Mouse (Mus musculus): ENCODE measurements around the gene Sult6b1. TPM values are rescaled to one million over a fixed set of nuclear protein-coding genes. Genes with fewer than 3 reads are reported as not detected.

Gene Sult6b1
- polyA plus RNA-seq, 1 experiment, result 0.06 TPM

GRCm38 (mm10) chr17:78938927-78939326 lies 32.1 kb upstream of the Sult6b1 start:
- H3K27me3 ChIP-seq (ENCODE audit: control insufficient read depth, insufficient read depth, insufficient read length), result no peaks in the 10 kb centered on the region
- TF ChIP-seq CEBPB (IDR thresholded peaks at IDR 0.05; ENCODE audit: insufficient read depth, poor library complexity, severe bottlenecking), result no peak
- TF ChIP-seq REST (IDR thresholded peaks at IDR 0.05; ENCODE audit: insufficient read depth, insufficient read length), result no peak
- no peak for TF ChIP-seq USF1 (IDR thresholded peaks at IDR 0.05; ENCODE audit: low read depth)
- no peak for TF ChIP-seq TCF3 (IDR thresholded peaks at IDR 0.05; ENCODE audit: insufficient read length, low read depth)
- TF ChIP-seq E2F4 (IDR thresholded peaks at IDR 0.05; ENCODE audit: insufficient read depth), result no peak
- no peak overlapping the region for H3K4me2 ChIP-seq (ENCODE audit: low read depth)
- peaks cover 26% of the 10 kb centered on the region for H3K79me2 ChIP-seq (ENCODE audit: control insufficient read depth, insufficient read depth)
- no peak overlapping the region for H3K4me3 ChIP-seq
- no peak overlapping the region for H3ac ChIP-seq (ENCODE audit: control insufficient read depth, insufficient read length)
- peaks cover 9% of the 10 kb centered on the region for H3K36me3 ChIP-seq (ENCODE audit: control insufficient read depth, insufficient read depth)

GRCm38 (mm10) chr17:78937229-78937853 lies 30.5 kb upstream of the Sult6b1 start:
- TF ChIP-seq POLR2AphosphoS2 (IDR thresholded peaks at IDR 0.05; ENCODE audit: insufficient read length, low read depth) (no peak), MYOD1 (IDR thresholded peaks at IDR 0.05; ENCODE audit: control insufficient read depth in 1 of 3, insufficient read length in 2 of 3, low read depth in 2 of 3) (no peak), REST (IDR thresholded peaks at IDR 0.05; ENCODE audit: insufficient read depth, insufficient read length) (no peak), USF1 (IDR thresholded peaks at IDR 0.05; ENCODE audit: low read depth) (no peak), MYOG (IDR thresholded peaks at IDR 0.05; ENCODE audit: control insufficient read depth in 1 of 3, insufficient read depth in 1 of 3, insufficient read length in 2 of 3, low read depth in 2 of 3) (no peak), SRF (IDR thresholded peaks at IDR 0.05; ENCODE audit: control insufficient read depth, insufficient read length, low read depth) (no peak), MAX (IDR thresholded peaks at IDR 0.05; ENCODE audit: low read depth) (no peak), E2F4 (IDR thresholded peaks at IDR 0.05; ENCODE audit: insufficient read depth) (no peak), TCF3 (IDR thresholded peaks at IDR 0.05; ENCODE audit: insufficient read length, low read depth) (no peak)
- Histone ChIP-seq H3ac (ENCODE audit: control insufficient read depth, insufficient read length) (peak overlapping the region; percentile 8), H3K4me3 (peak overlapping the region; percentile 98), H3K27me3 (ENCODE audit: control insufficient read depth, insufficient read depth, insufficient read length) (no peaks in the 10 kb centered on the region), H3K79me2 (ENCODE audit: control insufficient read depth, insufficient read depth) (peaks cover 30% of the 10 kb centered on the region), H3K36me3 (ENCODE audit: control insufficient read depth, insufficient read depth) (peaks cover 9% of the 10 kb centered on the region), H3K4me2 (ENCODE audit: low read depth) (peak overlapping the region; percentile 87)

GRCm38 (mm10) chr17:78936466-78937228 lies 29.9 kb upstream of the Sult6b1 start, which contains the start of the genes Cebpz and Ndufaf7:
Gene Cebpz, minus strand, starts transcription at chr17:78937066.
Gene Ndufaf7, plus strand, starts transcription at chr17:78937136.
- H3K27me3 ChIP-seq (ENCODE audit: control insufficient read depth, insufficient read depth, insufficient read length), result no peaks in the 10 kb centered on the region
- peaks cover 30% of the 10 kb centered on the region for H3K79me2 ChIP-seq (ENCODE audit: control insufficient read depth, insufficient read depth)
- no peak for TF ChIP-seq CEBPB (IDR thresholded peaks at IDR 0.05; ENCODE audit: insufficient read depth, poor library complexity, severe bottlenecking)
- no peak for TF ChIP-seq REST (IDR thresholded peaks at IDR 0.05; ENCODE audit: insufficient read depth, insufficient read length)
- peak; percentile 30 for TF ChIP-seq USF1 (IDR thresholded peaks at IDR 0.05; ENCODE audit: low read depth)
- no peak for TF ChIP-seq MAX (IDR thresholded peaks at IDR 0.05; ENCODE audit: low read depth)
- TF ChIP-seq TCF3 (IDR thresholded peaks at IDR 0.05; ENCODE audit: insufficient read length, low read depth), result no peak
- no peak for TF ChIP-seq SRF (IDR thresholded peaks at IDR 0.05; ENCODE audit: control insufficient read depth, insufficient read length, low read depth)
- TF ChIP-seq E2F4 (IDR thresholded peaks at IDR 0.05; ENCODE audit: insufficient read depth), result no peak
- no peak for TF ChIP-seq TCF12 (IDR thresholded peaks at IDR 0.05; ENCODE audit: insufficient read depth, poor library complexity, severe bottlenecking)
- TF ChIP-seq MYOG (IDR thresholded peaks at IDR 0.05; ENCODE audit: control insufficient read depth in 1 of 3, insufficient read depth in 1 of 3, insufficient read length in 2 of 3, low read depth in 2 of 3), result peak in 1 of 3 experiments; percentile 59
- TF ChIP-seq MYOD1 (IDR thresholded peaks at IDR 0.05; ENCODE audit: control insufficient read depth in 1 of 3, insufficient read length in 2 of 3, low read depth in 2 of 3), result peak in 1 of 3 experiments; percentile 21
- peak; percentile 92 for TF ChIP-seq POLR2A (IDR thresholded peaks at IDR 0.05; ENCODE audit: insufficient read length, low read depth)
- peak; percentile 89 for TF ChIP-seq POLR2AphosphoS2 (IDR thresholded peaks at IDR 0.05; ENCODE audit: insufficient read length, low read depth)
- H3K4me3 ChIP-seq, result peak within 1 kb of the TSS; percentile 98
- peak within 1 kb of the TSS; percentile 8 for H3ac ChIP-seq (ENCODE audit: control insufficient read depth, insufficient read length)
- H3K36me3 ChIP-seq (ENCODE audit: control insufficient read depth, insufficient read depth), result peaks cover 12% of the 10 kb centered on the region
- peak within 1 kb of the TSS; percentile 92 for H3K4me2 ChIP-seq (ENCODE audit: low read depth)

- Histone ChIP-seq H3K27me3 (ENCODE audit: control insufficient read depth, insufficient read depth, insufficient read length) (no peaks in the 10 kb centered on the region), H3K4me2 (ENCODE audit: low read depth) (peak overlapping the region; percentile 92), H3K79me2 (ENCODE audit: control insufficient read depth, insufficient read depth) (peaks cover 30% of the 10 kb centered on the region), H3K36me3 (ENCODE audit: control insufficient read depth, insufficient read depth) (peaks cover 16% of the 10 kb centered on the region), H3K4me3 (peak overlapping the region; percentile 98), H3ac (ENCODE audit: control insufficient read depth, insufficient read length) (no peak overlapping the region)
- TF ChIP-seq SRF (IDR thresholded peaks at IDR 0.05; ENCODE audit: control insufficient read depth, insufficient read length, low read depth), result no peak
- TF ChIP-seq MAX (IDR thresholded peaks at IDR 0.05; ENCODE audit: low read depth), result no peak
- TF ChIP-seq TCF3 (IDR thresholded peaks at IDR 0.05; ENCODE audit: insufficient read length, low read depth), result no peak
- TF ChIP-seq CEBPB (IDR thresholded peaks at IDR 0.05; ENCODE audit: insufficient read depth, poor library complexity, severe bottlenecking), result no peak
- no peak for TF ChIP-seq POLR2A (IDR thresholded peaks at IDR 0.05; ENCODE audit: insufficient read length, low read depth)
- TF ChIP-seq USF1 (IDR thresholded peaks at IDR 0.05; ENCODE audit: low read depth), result no peak
- no peak for TF ChIP-seq MYOD1 (IDR thresholded peaks at IDR 0.05; ENCODE audit: control insufficient read depth in 1 of 3, insufficient read length in 2 of 3, low read depth in 2 of 3)
- no peak for TF ChIP-seq REST (IDR thresholded peaks at IDR 0.05; ENCODE audit: insufficient read depth, insufficient read length)
- TF ChIP-seq E2F4 (IDR thresholded peaks at IDR 0.05; ENCODE audit: insufficient read depth), result no peak
- TF ChIP-seq POLR2AphosphoS2 (IDR thresholded peaks at IDR 0.05; ENCODE audit: insufficient read length, low read depth), result no peak
- no peak for TF ChIP-seq MYOG (IDR thresholded peaks at IDR 0.05; ENCODE audit: control insufficient read depth in 1 of 3, insufficient read depth in 1 of 3, insufficient read length in 2 of 3, low read depth in 2 of 3)
- TF ChIP-seq TCF12 (IDR thresholded peaks at IDR 0.05; ENCODE audit: insufficient read depth, poor library complexity, severe bottlenecking), result no peak
Observed at GRCm38 (mm10) chr17:78935857-78936256, 29.1 kb upstream of the Sult6b1 start.

Data from myocyte (in vitro differentiated cells).